Mouse (Mus musculus): ENCODE results near the gene Nr1i3.
"Not testable (repeated sequence)": the region's sequence is repeated elsewhere in the genome, so short reads cannot be mapped to it uniquely, and the experiment has no call there.

Nr1i3 gene

DNA sequence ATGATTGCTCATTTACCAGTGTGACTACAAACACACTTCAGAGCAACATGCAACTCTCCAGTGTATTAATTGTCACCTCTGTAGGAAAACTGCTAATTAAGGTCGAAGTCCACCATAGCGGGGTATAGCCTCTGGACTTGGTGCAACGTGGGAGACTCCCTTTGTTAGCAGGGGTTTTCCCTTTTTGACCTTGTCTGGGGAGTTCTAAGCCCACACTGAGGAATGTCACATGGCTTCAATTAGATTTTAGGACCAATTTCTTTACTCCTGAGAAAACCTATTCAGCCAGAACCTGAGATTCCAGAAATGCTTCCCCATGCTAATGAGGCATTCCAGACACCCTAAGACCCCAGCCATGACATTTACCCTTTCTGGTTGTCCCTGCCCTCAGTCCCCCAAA is 16.4 kb downstream of the Nr1i3 start:
- DNase-seq (ENCODE audit: low read depth, low spot score): no peak

DNA sequence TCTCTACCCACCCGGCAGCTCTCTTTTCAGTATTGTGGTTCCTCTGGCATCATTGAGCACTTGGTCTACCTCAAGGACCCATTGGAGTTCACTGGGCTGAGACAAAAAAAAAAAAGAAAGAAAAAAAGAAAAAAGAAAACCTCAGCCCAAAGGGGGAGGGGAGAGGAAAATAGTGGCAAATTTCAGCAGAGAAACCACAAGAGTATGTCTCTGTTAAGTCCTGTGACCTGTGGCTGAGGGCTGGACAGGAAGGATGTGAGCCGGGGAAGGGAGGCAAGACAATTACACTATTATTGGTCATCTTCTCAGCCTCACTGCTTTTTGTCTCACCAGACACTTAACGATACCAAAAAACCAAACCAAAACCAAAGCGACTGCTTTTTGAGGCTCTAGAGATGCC is 18.1 kb downstream of the Nr1i3 start:
- DNase-seq (ENCODE audit: low read depth, low spot score): no peak

DNA sequence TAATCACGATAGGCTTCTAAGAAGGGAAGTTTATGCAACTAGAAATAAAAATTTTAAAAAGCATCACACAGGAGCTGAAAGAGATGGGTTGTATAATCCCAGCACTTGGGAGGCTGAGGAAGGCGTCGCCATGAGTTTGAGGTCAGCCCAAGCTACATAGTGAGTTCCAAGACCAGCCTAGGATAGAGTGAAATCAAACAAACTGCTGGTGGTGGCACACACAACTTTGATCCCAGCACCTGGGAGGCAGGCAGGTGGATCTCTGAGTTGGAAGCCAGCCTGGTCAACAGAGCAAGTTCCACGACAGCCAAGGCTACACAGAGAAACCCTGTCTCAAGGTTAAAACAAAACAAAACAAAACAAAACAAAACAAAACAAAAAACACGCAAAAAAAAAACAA is 18.6 kb downstream of the Nr1i3 start:
- DNase-seq (ENCODE audit: low read depth, low spot score): no peak

DNA sequence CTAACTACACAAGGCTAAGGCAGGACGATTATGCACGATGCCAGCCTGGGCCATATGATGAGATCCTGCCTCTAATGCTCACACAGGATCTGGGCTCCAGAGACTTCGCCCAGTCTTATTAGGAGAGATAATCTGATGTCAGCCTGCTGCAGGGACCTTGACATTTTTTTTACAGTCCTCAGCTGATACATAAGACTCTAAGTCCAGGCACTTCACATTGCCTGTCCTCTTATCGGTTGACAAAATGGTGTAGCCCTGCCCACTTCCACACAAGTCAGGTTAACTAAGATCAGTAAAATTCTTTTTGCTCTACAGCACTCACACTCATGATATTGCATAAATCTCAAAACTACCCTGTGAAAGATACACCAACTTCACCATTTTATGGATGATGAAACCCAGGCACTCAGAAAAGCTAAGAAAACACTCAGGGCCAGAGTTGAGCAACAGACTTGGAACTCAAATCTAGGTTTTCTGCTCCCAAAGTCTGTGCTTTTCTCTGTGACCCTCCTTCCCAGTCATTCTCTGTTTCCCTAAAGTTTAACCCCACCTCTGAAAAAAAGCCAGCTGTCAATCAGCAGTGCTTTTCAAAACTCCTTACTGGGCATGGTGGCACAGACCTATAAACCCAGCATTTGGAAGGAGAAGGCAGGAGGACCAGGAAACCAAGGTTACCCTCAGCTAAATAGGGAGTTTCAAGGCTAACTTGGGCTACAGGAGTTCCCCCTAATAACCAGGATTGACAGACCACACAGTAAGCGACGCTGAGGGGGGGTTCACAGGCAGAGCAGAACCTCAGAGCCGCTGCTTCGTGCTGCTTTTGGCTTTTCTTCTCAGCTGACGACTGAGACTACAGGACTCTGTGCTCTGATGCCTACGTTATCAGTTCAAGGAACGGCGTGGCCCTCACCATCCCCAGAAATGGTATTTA is 19.3 kb downstream of the Nr1i3 start:
- no peak for DNase-seq (ENCODE audit: low read depth, low spot score)

DNA sequence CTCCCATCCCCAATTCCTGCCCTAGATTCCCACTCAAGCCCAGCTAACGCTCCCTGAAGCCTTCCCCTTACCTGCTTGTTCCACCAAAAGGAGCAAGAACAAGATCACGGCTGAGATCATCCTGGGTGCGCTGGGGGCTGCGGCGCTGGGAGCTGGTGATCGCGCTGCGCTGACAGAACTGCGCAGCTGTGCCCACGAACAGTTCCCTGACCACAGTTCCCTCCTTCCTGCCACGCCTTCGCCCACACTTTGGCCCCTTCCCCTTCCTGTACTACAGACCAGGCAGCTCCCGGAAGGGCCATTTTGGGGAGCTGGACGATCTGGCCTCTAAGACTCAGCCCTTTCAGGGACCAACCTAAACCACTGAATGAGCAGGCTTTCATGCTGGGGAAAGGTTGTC is 20.4 kb downstream of the Nr1i3 start, which contains the start of gene Fcer1g:
Gene Fcer1g (minus strand): TSS at position 240 of the 400 bp plus-strand sequence.
- no peak for DNase-seq (ENCODE audit: low read depth, low spot score)

DNA sequence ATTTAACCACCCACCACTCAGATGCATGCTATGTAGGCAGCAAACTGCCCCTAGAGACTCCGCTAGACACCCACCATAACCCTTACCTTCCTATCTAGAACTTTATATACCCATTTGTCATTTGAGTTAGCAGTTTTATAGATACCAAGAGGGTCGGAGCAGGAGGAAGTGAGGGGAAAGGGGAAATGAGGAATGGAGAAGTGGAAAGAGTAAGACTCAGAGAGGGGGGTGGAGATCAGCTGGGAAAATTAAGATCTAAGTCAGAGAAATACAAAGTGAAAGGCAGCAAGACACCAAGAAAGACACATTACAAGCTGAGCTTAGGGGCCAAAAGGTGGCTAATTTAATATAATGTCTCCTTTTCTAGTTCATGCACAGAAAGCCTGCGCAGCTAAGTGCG is 20.8 kb downstream of the Nr1i3 start:
- no peak for DNase-seq (ENCODE audit: low read depth, low spot score)

DNA sequence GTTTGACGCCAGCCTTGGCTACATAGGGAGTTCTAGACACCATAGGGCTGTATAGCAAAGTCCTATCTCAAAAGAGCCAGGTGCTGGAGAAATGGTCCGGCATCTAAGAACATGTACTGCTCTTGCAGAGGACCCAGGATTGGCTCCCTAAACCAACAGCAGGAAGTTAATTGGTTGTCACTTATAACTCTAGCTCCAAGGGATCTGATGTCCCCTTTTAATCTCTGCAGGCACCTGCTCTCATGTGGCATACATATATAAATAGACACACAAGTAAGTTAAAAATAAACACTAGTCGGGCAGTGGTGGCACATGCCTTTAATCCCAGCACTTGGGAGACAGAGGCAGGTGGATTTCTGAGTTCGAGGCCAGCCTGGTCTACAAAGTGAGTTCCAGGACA is 22.0 kb downstream of the Nr1i3 start:
- no peak for DNase-seq (ENCODE audit: low read depth, low spot score)

DNA sequence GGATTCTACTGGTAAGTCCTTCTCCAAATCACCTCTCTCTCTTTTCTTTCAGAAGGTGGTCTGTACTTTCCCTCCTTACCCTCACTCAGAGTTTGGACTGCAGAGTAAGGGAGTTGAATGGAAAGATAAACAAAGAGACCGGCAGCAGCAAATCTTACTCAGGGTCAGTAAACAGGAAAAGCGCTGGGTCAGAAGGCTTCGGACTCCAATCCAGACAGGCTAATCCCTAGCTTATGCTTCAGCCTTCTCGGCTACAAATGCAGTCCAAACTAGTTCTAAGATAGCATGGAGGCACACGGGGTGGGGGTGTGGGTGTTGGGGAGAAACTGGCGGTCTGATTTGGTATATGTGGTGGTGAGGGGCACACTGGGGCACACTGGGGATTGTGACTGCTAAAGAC is 23.7 kb downstream of the Nr1i3 start:
- no peak for DNase-seq (ENCODE audit: low read depth, low spot score)

DNA sequence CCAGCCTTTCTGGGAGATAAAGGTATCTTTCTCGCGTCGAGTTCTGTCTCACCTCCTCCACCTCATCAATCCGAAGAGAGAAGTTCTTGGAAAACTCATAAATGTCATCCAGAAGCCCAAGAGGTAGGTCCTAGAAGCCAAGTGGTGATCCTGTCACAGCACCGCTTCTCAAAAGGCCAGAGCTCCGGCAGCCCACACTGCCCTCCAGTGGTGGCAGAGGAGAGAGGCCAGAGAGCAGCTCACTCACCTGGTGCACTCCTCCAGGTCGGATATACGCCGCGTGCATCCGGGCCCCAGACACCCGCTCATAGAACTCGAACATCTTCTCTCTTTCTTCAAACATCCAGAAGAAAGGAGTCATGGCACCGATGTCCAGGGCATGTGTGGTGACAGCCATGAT is 24.7 kb downstream of the Nr1i3 start:
- DNase-seq (ENCODE audit: low read depth, low spot score): peak; percentile 42

DNA sequence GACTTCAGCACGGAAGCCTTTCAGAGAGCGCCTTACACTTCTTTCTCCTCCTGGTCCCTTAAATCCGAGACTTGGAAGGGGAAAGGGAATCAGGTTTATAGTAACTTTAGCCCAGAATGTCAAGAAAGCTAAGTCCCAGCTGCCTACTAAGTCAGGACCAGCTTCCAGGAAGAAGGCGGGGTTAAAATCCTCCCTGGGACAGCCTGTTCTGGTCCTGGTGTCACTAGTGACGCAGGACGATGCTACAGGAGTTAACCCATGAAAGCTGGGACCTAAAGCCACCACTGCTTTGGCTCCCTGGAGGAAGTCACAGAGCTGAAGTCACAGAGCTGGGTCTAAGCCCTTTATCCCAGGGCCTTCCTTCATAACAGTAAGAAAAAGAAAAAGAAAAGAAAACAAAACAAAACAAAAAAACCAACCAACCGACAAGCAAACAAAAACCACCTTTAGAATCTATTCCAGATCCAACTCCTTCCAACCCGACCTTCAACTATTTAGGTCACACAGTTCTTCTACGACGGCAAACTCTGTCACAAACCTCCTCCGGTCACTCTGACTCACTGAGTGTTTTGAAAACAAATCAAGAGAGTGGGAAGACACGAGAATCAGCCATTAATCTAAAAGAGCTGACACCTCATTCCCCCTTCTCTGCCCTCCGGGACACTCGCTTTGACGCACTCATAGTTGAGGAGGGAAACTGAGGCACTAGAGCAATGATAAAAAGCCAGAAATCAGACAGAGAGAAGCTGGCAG is 26.4 kb downstream of the Nr1i3 start:
- no peak for DNase-seq (ENCODE audit: low read depth, low spot score)

DNA sequence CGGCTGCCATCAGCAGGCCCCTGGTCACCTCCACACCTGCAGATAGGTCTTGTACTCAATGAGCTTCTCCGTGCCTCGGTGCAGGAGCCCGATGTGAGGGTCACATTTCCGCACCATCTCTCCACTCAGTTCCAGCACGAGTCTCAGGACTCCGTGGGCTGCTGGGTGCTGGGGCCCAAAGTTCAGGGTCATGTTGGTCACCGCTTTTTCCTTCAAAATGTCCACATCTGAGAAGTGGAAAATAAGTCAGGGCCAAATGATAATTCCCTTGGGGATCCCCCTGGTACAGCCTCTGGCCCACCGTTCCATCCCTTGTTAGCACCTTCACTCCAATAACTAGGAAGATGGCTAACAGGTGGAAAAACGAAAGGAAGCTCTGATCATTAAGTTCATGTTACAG is 27.1 kb downstream of the Nr1i3 start:
- no peak for DNase-seq (ENCODE audit: low read depth, low spot score)

DNA sequence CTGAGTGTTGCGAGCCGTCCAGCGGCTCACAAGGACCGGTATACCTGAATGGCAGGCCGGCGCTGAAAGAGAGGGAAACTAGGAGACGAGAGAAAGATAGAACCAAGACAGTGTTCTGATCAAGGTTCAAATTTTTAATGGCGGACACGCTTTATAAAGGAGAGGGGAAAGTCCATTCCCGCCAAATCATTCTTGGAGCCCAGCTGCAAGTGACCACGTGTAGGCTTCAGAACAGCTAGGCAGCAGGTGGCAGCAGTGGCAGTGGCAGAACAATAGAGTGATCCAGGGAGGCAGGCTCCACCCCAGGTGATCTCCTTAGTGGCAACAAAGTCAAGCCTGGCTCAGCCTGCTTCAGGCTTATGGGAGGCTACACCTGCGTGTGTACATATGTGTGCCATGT is 28.2 kb downstream of the Nr1i3 start:
- DNase-seq (ENCODE audit: low read depth, low spot score): not testable (repeated sequence)

DNA sequence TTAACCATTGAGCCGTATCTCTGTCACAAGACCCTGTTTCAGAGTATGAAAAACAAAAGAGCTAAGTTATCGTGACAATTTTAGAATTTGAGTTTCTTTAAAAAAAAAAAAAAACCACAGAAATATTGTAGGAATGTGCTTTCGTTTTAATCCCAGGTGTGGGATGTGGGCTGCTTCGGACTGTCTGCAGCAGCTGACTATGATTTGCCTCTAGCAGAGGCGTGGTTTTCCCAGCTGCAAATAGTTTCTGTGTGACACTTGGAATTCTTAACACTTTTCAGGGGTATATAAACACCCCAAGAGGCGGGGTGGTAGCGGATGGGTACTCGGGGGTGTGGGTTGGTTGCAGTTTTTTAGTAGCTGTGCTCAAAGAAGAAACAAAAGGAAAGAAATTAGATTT is 31.6 kb downstream of the Nr1i3 start:
- no peak for DNase-seq (ENCODE audit: low read depth, low spot score)

DNA sequence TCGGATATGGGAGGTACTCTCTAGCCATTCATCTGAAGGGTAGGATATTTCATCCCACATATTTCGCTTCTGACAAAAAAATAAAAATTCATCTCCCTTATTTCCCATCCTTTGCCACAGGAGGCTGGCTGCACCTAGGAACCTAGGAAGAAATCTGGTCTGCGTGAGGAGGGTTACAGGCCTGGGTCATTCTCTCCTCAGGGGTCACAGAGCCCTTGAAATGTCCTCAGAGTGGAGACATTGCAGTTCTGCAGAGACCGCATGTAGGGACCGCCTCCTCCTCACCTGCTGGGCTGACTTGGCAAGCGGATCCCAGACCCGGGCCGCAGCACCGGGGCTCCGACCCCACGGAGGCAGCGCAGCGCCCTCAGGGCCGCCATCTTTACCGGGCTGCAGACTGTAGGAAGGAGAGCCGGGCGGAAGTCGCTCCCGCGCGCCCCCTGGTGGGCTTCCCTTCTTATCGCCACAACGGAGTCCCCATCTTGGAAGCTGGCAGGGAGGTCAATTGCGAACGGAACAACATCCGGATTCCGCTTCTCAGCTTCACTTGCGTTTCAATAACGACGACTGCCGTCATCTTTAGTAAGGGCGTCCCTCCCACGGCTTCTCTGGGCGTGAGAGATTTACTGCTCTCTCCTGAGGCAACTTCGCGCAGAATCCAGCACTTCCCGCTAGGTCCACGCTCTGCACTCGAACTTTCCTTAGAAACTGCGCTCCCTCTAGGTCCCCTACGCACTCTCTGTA is 33.1 kb downstream of the Nr1i3 start:
- peak; percentile 96 for DNase-seq (ENCODE audit: low read depth, low spot score)

DNA sequence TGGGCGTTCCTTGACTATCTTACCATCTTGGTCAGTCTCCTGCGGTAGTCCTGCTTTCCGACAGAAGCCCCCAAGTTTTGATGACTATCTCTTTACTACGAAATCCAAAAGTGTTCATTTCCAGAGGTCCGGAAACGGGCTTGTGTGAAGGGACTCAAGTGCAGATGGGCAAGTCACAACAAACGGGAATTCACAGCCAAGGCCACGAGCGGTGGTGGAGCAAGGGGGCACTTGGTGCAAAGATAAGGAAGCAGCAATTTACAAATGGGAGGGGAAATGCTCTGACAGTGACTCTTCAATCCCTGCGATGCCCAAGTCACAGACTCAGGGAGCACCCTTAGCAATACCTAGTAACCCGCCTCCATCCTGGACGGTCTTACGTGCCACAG is 33.7 kb downstream of the Nr1i3 start:
- no peak for DNase-seq (ENCODE audit: low read depth, low spot score)

DNA sequence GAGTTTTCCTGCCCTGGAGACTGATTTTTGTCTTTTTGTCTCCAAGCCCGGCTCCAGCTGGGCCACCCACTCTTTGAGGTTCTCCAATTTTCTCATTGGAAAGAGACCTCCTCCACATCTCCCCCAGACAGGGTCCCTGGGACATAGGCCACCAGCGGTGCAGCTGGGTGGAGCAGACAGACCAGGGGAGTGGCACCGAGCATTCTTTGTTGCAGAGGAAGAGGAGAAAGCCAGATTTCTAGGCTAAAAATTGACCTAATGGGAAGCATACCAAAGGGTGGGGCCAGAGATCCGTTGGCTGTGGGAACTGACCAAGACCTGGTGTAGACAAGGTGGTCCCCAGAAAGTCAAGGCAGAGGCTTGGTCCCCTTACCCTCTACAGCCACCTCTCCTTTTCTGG is 34.1 kb downstream of the Nr1i3 start:
- DNase-seq (ENCODE audit: low read depth, low spot score): no peak

DNA sequence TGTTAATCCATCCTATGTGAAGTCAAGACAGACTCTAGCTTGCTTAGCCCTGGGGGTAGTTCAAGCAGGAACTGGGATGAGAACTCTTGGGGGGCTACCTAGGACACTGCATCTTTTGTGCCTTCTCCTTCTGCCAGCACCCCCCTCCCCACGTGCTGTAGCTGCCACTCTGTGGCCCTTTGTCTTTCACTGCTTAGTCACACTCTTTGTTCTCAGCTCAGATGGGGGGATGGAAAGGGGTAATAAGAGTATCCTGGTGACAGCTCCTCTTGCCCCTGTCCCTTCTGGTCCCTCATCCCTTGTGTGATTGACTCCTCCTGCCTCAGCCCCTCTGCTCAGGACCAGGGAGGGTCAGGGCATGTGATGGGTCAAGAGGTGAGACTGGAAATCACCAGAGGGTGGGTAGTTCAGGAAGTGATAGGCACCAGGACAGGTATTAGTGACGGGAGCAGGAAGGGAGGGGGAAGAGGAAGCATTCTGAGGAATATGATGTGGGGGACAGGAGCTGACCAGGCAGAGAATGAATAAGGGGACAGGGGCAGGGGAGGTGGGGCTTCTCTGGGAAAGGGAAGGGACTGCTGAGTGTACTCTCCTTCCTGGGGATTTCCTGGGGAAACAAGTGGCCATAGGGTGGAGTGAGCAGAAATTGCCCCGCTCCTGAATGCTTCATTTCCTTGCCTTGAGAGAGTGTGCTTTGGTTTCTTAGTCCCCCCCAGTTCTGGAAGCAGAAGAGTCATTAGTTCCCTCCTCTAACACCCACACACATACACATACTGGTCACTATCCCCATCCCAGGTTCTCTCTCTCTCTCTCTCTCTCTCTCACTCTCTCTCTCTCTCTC is 34.8 kb downstream of the Nr1i3 start:
- no peak for DNase-seq (ENCODE audit: low read depth, low spot score)

DNA sequence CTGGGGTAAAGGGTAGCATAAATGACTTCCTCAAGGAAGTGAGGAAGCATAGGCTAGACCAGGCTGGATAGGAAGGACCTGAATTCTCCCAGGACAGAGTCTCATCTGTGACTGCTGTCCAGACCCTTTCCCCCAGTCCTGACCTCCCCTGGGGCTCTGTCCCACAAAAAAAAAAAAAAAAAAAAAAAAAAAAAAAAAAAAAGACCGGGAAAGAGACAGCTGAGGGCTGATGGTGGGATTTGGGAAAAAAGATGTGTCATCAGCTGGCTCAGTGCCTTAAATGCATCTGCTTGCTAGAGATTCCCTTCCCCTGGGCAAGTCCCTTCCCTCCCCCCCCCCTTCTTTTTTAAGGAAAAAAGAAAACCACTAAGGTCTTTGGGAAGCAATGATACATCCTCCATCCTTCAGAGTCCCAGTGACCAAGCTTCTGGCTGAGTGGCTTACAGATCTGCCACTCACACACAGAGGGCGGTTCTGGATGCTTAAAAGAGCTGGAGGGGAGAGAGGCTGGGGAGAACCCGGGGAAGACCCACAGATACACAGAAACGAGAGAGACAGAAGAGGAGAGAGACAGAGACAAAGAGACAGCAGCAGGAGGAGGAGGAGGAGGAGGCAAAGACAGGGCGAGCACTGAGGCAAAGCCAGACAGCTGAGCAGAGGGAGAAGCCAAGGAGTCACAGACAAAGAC is 36.3 kb downstream of the Nr1i3 start, which contains the start of gene Adamts4:
Gene Adamts4 (plus strand): TSS at position 509 of the 688 bp plus-strand sequence.
- DNase-seq (ENCODE audit: low read depth, low spot score): no peak

DNA sequence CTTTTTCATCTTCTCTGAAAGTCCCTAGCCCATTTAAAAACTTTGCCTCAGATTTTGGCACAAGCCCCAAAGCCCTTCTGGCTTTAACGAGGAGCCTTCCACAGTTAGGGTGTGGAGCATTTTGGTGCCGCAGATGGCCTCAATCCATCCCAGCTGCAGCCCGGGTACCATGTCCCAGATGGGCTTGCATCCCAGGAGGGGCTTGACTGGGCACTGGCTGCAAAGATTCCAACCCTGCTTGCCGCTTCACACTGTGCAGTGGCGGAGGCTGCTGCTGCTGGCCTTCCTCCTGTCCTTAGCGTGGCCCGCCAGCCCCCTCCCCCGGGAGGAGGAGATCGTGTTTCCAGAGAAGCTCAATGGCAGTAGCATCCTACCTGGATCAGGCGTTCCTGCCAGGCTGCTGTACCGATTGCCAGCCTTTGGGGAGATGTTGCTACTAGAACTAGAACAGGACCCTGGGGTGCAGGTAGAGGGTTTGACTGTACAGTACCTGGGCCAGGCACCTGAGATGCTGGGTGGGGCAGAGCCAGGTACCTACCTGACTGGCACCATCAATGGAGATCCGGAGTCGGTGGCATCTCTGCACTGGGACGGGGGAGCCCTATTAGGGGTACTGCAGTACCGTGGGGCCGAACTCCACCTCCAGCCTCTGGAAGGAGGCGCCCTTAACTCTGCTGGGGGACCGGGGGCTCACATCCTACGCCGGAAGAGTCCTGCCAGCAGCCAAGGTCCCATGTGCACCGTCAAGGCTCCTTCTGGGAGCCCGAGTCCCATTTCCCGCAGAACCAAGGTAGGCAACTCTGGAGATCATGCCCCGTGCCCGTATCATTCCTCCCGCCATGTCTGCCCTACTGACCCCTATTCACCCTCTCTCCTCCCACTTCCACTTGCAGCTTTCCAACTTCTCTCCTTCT is 37.2 kb downstream of the Nr1i3 start, which contains the start of gene Ndufs2:
Gene Ndufs2 (minus strand): TSS at position 709 of the 914 bp plus-strand sequence.
- DNase-seq (ENCODE audit: low read depth, low spot score): no peak
